In genomic region chr16:24450256-24450655, GRCm38 (mm10) we compare ENCODE assay signal across 9 mouse cellular contexts. TPM values are rescaled to one million over a fixed set of nuclear protein-coding genes. Genes with fewer than 3 reads are reported as not detected.
DNase-seq lines count a peak whose midpoint lies in the region; ATAC-seq and TF ChIP-seq lines count a peak whose summit lies in the region.
"Had no signal": no experiment of that assay in that cellular context is flagged by ENCODE, and none has a peak within 500 bp of the region (broad histone marks: within the 10 kb centered on the region; RNA-seq: fewer than 3 reads in every experiment).

No protein-coding gene starts in this region.

- ATAC-seq in kidney, embryonic 15.5 days (replicated peaks; ENCODE audit: low FRiP score), result no peak
- ATAC-seq in intestine, postnatal 0 days, result no peak

- H3K4me1 ChIP-seq in kidney, embryonic 15.5 days, result peaks cover 54% of the 10 kb centered on the region
- peaks cover 35% of the 10 kb centered on the region for H3K4me1 ChIP-seq in intestine, postnatal 0 days (replicated peaks; ENCODE audit: control insufficient read depth, insufficient read depth, low read length)

- no peak overlapping the region for H3K4me3 ChIP-seq in kidney, embryonic 15.5 days (replicated peaks)
- no peak overlapping the region for H3K4me3 ChIP-seq in intestine, postnatal 0 days (ENCODE audit: low read depth, low read length)

- WGBS in kidney, embryonic 15.5 days, result 41% methylated on average over 5 of the region's 5 CpGs
- 34% methylated on average over 5 of the region's 5 CpGs for WGBS in intestine, postnatal 0 days

- H3K27me3 ChIP-seq in kidney, embryonic 15.5 days, result no peaks in the 10 kb centered on the region
- H3K27me3 ChIP-seq in intestine, postnatal 0 days (replicated peaks; ENCODE audit: control insufficient read depth, insufficient read depth, low read length), result no peaks in the 10 kb centered on the region

- H3K9ac ChIP-seq in kidney, embryonic 15.5 days, result no peak overlapping the region
- H3K9ac ChIP-seq in intestine, postnatal 0 days (ENCODE audit: low read depth, low read length), result no peak overlapping the region

- H3K36me3 ChIP-seq in kidney, embryonic 15.5 days, result peaks cover 7% of the 10 kb centered on the region; the same call in 1 of the 2 replicates
- H3K36me3 ChIP-seq in intestine, postnatal 0 days (ENCODE audit: control insufficient read depth, insufficient read depth), result peaks cover 8% of the 10 kb centered on the region

- H3K27ac ChIP-seq in kidney, embryonic 15.5 days, result 0 out of 2 replicates have a peak overlapping the region, but pooled peaks have one; percentile 1
- peak overlapping the region; percentile 83 for H3K27ac ChIP-seq in intestine, postnatal 0 days (ENCODE audit: low read depth, low read length)

- DNase-seq in kidney, adult 11 months, result no peak
- DNase-seq in thymus, postnatal 14 days, result peak; percentile 56
- no peak for DNase-seq in thymus, postnatal 36 days
- no peak for DNase-seq in layer of hippocampus, postnatal 36 days
- DNase-seq in cerebellum, adult 9-10 months, result no peak
- DNase-seq: lung, postnatal 36 days had no signal

- no peaks in the 10 kb centered on the region for H3K9me3 ChIP-seq in kidney, embryonic 15.5 days (replicated peaks)
- H3K9me3 ChIP-seq in intestine, postnatal 0 days (ENCODE audit: control insufficient read depth), result no peaks in the 10 kb centered on the region

- H3K4me2 ChIP-seq in kidney, embryonic 15.5 days, result no peak overlapping the region
- H3K4me2 ChIP-seq in intestine, postnatal 0 days (replicated peaks; ENCODE audit: low read depth), result peak overlapping the region; percentile 42

- no peak for TF ChIP-seq CTCF in intestine, postnatal 0 days (IDR thresholded peaks at IDR 0.05; ENCODE audit: low read depth)

RNA-seq across cellular contexts. Expression of gene Lpp, which starts 56.9 kb away (rescaled TPM):
- 50.8 and 58.6 TPM in 2 replicates for polyA plus RNA-seq in kidney, embryonic 15.5 days (2015; fragmentation: Nextera tagmentation; extraction: Ambion mirVana)
- polyA plus RNA-seq in intestine, postnatal 0 days (2015; fragmentation: Nextera tagmentation; extraction: Ambion mirVana), result 32.8 and 37.5 TPM in 2 replicates
- 10 to 100 TPM in 1 of 2 experiments, 1 to 10 TPM in 1; 7.2 to 11.8 TPM for total RNA-seq in layer of hippocampus, postnatal 36 days (2021)
- total RNA-seq: MEL had no signal
